Mouse (Mus musculus) fibroblast of lung, adult 2 months (primary cell): ENCODE data around the gene Pof1b.

ENCODE experiments used
- DNase-seq: peaks from one replicate; pipeline ENCODE4 v3.0.0-alpha.2; 2011; ENCODE audit warnings: low read depth

The Pof1b gene

GRCm38 (mm10) chrX:112698508-112698907 lies at the start of gene Pof1b:
Pof1b (minus strand) TSS chrX:112698651.
- DNase-seq = no peak

GRCm38 (mm10) chrX:112716587-112716986 lies 18.1 kb upstream of the Pof1b start:
- DNase-seq = no peak

- no peak for DNase-seq
These were observed 4.1 kb downstream of the Pof1b start for GRCm38 (mm10) chrX:112694392-112694791.

DNA sequence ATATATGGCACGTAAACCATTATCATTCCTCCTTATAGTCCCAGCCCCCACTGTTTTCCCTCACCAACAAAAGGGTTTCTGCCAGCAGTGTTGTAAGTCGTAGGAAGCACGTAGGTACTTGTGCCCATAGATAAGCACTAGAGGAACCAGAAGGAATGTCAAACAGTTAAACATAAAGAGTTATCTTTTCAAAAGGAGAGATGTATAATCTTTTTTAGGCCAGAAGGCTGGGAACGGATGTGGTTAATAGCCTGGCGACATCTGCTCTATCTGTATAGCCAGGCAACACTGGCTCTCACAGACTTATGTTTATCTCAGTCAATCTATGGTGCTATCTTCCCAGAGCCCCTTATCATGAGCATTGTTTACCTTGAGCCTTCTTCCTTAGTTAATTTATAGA lies 17.8 kb downstream of the Pof1b start:
- no peak for DNase-seq

GRCm38 (mm10) chrX:112675525-112675924 lies 22.9 kb downstream of the Pof1b start:
- no peak for DNase-seq

- no peak for DNase-seq
These were observed 96.9 kb downstream of the Pof1b start for GRCm38 (mm10) chrX:112601306-112602120.

GRCm38 (mm10) chrX:112600511-112601305 lies 97.7 kb downstream of the Pof1b start, which contains the start of gene Zfp711:
Zfp711 (plus strand) TSS chrX:112600526.
- no peak for DNase-seq
